Mouse (Mus musculus) urinary bladder, adult 2 months (tissue): ENCODE results near the gene Gm44790. TPM values are rescaled to one million over a fixed set of nuclear protein-coding genes. Genes with fewer than 3 reads are reported as not detected.
"Not testable (repeated sequence)": the region's sequence is repeated elsewhere in the genome, so short reads cannot be mapped to it uniquely, and the experiment has no call there.

Experiments
- DNase-seq: peaks from one replicate; pipeline ENCODE4 v3.0.0; 2022; ENCODE audit warnings: low spot score
- polyA plus RNA-seq: library from polyadenylated mRNA; depleted of rRNA; stranded (reverse); fragments of >200 nt; gene quantifications from 2 replicates; pipeline ENCODE4 v1.2.3, GENCODE M21; 2012; rRNA removed

Gene Gm44790
- polyA plus RNA-seq, 1 experiment = 1.0 TPM

DNA sequence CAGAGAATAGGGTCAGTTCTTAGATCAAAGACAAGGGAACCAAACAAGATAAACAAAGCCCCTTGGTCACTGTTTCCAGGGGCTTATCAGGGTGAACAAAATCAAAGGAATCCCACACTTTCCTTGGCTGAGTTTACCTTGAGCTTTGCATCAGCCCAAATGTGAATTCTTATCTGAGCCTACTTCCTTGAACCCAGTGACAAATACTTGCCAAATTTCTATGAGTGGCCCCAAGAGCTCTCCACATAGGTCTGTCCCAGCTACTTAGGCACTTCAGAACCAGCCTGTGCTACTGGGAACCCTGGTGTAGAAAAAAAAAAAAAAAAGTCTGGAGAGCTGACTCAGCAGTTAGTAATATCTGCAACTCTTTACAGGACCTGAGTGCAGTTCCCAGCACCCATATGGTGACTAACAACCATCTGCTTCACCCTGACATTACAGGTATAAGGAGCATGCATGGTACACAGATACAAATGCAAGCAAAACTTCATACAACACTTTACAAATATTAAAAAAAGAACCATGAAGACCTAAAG lies 48.3 kb downstream of the Gm44790 start:
- DNase-seq = no peak

DNA sequence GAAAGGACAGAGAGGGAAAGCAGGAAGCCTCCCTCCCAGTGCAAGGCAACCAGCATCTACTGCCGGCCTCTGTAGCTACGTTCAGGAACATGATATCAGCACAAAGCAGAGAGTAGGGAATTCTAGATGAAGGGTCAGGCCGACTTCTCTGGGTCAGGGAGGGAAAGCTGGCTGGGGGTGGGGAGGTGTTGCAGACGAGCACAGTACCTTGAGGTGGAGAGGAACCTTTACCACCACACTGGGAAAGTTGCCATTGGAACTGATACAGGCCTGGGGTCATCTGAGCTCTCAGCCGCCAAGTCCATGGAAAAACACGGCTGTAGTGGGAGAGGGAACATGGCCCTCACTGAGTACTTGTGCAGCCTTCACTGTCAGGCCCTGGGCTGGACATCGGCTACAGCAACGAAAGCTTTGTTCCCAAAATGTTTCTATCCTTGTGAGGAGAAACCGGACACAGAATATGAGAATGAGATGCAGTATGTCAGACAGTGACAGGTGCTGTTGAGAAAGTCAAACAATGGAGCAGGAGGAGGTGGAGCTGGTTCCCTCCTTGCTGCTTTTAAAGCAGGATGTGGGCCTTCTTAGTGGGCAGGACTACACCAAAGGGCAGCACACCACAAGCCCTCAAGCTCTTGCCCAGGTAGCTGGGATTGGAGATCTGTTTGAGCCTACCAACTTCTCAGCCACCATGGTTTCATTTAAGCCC lies 49.2 kb downstream of the Gm44790 start:
- no peak for DNase-seq

GRCm38 (mm10) chr6:86476931-86477330 lies 50.5 kb downstream of the Gm44790 start:
- no peak for DNase-seq

- no peak for DNase-seq
Observed at GRCm38 (mm10) chr6:86479311-86479710, 52.9 kb downstream of the Gm44790 start.

- no peak for DNase-seq
Observed at GRCm38 (mm10) chr6:86479816-86480188, 53.3 kb downstream of the Gm44790 start.

GRCm38 (mm10) chr6:86480189-86480831 lies 53.9 kb downstream of the Gm44790 start:
- DNase-seq = no peak

GRCm38 (mm10) chr6:86481871-86482270 lies 55.4 kb downstream of the Gm44790 start:
- DNase-seq = no peak

GRCm38 (mm10) chr6:86485943-86486640 lies 59.6 kb downstream of the Gm44790 start:
- no peak for DNase-seq

- peak; percentile 59 for DNase-seq
Observed at GRCm38 (mm10) chr6:86487358-86488148, 61.1 kb downstream of the Gm44790 start.

DNA sequence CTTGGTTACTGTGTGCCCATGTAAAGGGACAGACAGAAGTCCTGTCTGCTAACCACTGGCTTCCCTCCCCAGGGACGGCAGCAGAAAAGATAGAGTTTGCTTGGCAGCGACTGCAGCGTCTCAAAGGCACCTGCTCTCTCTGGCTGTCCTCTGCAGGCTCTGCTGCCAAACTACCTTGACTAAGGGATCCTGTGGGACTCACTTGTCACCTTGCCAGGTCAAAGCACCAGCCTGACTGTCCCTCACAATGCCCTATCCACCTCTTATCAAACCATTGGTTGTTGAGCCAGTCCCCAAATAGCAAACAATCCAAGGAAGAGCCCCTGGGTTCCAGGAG lies 61.7 kb downstream of the Gm44790 start:
- DNase-seq = no peak

DNA sequence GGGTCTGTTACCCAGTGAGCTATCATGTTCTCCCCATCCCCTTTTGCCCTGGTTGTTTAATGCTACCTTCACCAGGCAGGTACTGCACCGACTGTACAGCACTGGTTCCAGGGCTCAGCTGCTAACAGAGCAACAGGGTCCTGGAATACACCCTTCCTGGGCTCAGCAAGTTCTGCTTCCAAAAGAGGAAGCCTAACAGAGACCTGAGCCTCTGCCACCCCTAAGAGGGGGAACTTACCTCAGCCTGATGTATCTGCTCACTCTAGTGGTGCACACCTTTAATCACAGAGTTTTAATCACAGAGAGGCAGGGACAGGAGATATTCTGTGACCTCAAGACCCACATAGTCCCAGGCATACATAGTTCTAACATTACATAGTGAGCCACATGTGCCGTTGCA lies 63.5 kb downstream of the Gm44790 start:
- no peak for DNase-seq

GRCm38 (mm10) chr6:86490413-86490812 lies 64.0 kb downstream of the Gm44790 start:
- not testable (repeated sequence) for DNase-seq

- no peak for DNase-seq
Observed at GRCm38 (mm10) chr6:86493469-86494263, 67.2 kb downstream of the Gm44790 start.

DNA sequence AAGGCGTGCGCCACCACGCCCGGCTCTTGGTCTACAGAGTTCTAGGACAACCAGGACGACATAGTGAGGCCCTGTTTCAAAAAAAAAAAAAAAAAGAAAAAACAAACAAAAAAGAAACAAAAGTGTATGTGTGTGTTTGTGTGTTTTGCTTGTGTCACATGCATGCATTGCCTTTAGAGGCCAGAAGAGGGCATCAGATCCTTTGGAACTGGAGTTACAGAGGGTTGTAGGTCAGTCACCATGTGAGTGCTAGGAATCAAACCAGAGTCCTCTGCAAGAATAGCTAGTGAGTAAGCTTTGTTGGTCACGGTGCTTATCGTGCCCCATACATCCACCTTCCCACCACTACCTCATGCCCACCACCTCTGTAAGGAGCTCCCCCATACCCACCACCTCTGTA lies 68.3 kb downstream of the Gm44790 start:
- DNase-seq = no peak

Other genes with a start within 250 kb of the Gm44790 start
- gene Tgfa, start 231.4 kb upstream of the Gm44790 start, polyA plus RNA-seq = 11.4 and 14.3 TPM in 2 replicates
- 30.8 and 35.3 TPM in 2 replicates for gene Fam136a, start 61.0 kb upstream of the Gm44790 start, polyA plus RNA-seq
- 87.2 and 143 TPM in 2 replicates for gene Snrpg, start 55.4 kb upstream of the Gm44790 start, polyA plus RNA-seq
- 91.2 and 102 TPM in 2 replicates for gene Pcyox1, start 29.5 kb upstream of the Gm44790 start, polyA plus RNA-seq
- gene Tia1, start 22.4 kb upstream of the Gm44790 start, polyA plus RNA-seq = 55.8 and 74.2 TPM in 2 replicates
- 24.6 and 28.2 TPM in 2 replicates for gene C87436, start 11.7 kb downstream of the Gm44790 start, polyA plus RNA-seq
- gene Pcbp1, start 99.7 kb downstream of the Gm44790 start, polyA plus RNA-seq = 153 and 183 TPM in 2 replicates
- gene Asprv1, start 201.5 kb downstream of the Gm44790 start, polyA plus RNA-seq = 0.39 and 0.56 TPM in 2 replicates
- gene Mxd1, start 242.5 kb downstream of the Gm44790 start, polyA plus RNA-seq = 9.0 and 10.1 TPM in 2 replicates